Mouse (Mus musculus): ENCODE measurements at regions not wholly inside any gene's neighbourhood (a gene's known extent, or its start where the extent isn't known, plus 50 kb on each side); places are given as distances from the start of the nearest gene placed in this dataset.

DNA sequence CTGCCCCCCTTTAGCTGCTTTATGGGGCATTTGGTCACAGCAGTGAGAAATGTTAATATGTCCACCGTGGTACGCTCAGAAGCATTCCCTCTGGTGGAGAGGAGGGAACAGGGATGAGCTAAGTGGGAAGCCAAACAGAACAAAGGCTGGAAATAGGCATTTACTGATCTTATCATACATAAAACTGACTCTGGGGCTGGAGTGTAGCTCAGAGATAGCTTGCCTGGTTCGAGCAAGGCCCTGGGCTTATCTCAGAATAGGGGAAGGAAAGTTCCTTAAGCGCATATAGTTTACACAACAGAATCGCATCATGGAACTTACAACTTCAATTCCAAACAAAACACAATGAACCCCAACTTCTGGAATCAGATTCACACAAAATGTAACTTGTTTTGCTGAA, 81.5 kb upstream of the H2afz start:
- no peak for TF ChIP-seq POLR2A (IDR thresholded peaks at IDR 0.05; ENCODE audit: borderline replicate concordance, extremely low read depth, insufficient read depth, insufficient read length)
- Histone ChIP-seq H3K27ac (replicated peaks; ENCODE audit: low read depth, low read length) (no peak overlapping the region), H3K9ac (ENCODE audit: low read depth, low read length, severe bottlenecking) (no peak overlapping the region), H3K36me3 (ENCODE audit: control insufficient read depth, insufficient read depth, low read length) (no peaks in the 10 kb centered on the region), H3K4me2 (replicated peaks; ENCODE audit: low read depth, low read length, severe bottlenecking) (no peak overlapping the region), H3K9me3 (ENCODE audit: control insufficient read depth, low read length) (no peaks in the 10 kb centered on the region), H3K4me3 (replicated peaks; ENCODE audit: low read length) (no peak overlapping the region), H3K4me1 (ENCODE audit: control insufficient read depth, insufficient read depth, low read length) (no peaks in the 10 kb centered on the region), H3K27me3 (ENCODE audit: control insufficient read depth, insufficient read depth, low read length) (0 out of 2 replicates have a peak, but pooled peaks cover 12% of the 10 kb centered on the region)
- ATAC-seq (ENCODE audit: low FRiP score, low read depth) = no peak
- 69% methylated on average over 5 of the region's 5 CpGs for WGBS
- no peak for DNase-seq (ENCODE audit: low spot score)

GRCm38 (mm10) chr3:137783937-137784911, 80.1 kb upstream of the H2afz start:
- Histone ChIP-seq H3K4me2 (replicated peaks; ENCODE audit: low read depth, low read length, severe bottlenecking) (no peak overlapping the region), H3K36me3 (ENCODE audit: control insufficient read depth, insufficient read depth, low read length) (no peaks in the 10 kb centered on the region), H3K27ac (replicated peaks; ENCODE audit: low read depth, low read length) (no peak overlapping the region), H3K9ac (ENCODE audit: low read depth, low read length, severe bottlenecking) (no peak overlapping the region), H3K27me3 (ENCODE audit: control insufficient read depth, insufficient read depth, low read length) (0 out of 2 replicates have a peak, but pooled peaks cover 5% of the 10 kb centered on the region), H3K4me1 (ENCODE audit: control insufficient read depth, insufficient read depth, low read length) (no peaks in the 10 kb centered on the region), H3K4me3 (replicated peaks; ENCODE audit: low read length) (no peak overlapping the region), H3K9me3 (ENCODE audit: control insufficient read depth, low read length) (no peaks in the 10 kb centered on the region)
- no peak for TF ChIP-seq POLR2A (IDR thresholded peaks at IDR 0.05; ENCODE audit: borderline replicate concordance, extremely low read depth, insufficient read depth, insufficient read length)
- 49% methylated on average over 7 of the region's 7 CpGs for WGBS
- ATAC-seq (ENCODE audit: low FRiP score, low read depth) = no peak
- DNase-seq (ENCODE audit: low spot score) = no peak

GRCm38 (mm10) chr3:137785224-137785623, 79.1 kb upstream of the H2afz start:
- DNase-seq (ENCODE audit: low spot score) = peak; percentile 42
- no peaks in the 10 kb centered on the region for H3K27me3 ChIP-seq (ENCODE audit: control insufficient read depth, insufficient read depth, low read length)

DNA sequence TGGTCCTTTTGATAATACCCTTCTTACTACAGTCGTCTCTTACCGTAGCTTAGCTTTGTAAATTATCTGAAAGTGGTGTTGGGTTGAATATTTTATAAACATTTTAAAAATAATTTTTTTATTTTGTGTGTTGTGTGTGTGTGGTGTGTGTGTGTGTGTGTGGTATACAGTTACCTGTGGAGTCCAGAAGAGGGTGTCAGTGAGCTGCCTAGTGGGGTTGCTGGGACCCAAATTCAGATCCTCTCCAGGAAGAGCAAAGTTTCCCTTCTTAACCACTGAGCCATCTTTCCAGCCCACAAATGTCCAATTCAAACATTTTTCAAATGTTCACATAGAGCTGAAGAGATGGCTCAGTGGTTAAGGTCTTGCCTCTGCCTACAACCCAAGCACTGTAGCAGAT, 78.4 kb upstream of the H2afz start:
- H3K27ac ChIP-seq (replicated peaks; ENCODE audit: low read depth, low read length) = no peak overlapping the region
- ATAC-seq (ENCODE audit: low FRiP score, low read depth) = no peak
- no peak overlapping the region for H3K9ac ChIP-seq (ENCODE audit: low read depth, low read length, severe bottlenecking)
- H3K4me1 ChIP-seq (ENCODE audit: control insufficient read depth, insufficient read depth, low read length) = no peaks in the 10 kb centered on the region
- TF ChIP-seq POLR2A (IDR thresholded peaks at IDR 0.05; ENCODE audit: borderline replicate concordance, extremely low read depth, insufficient read depth, insufficient read length) = no peak
- no peaks in the 10 kb centered on the region for H3K9me3 ChIP-seq (ENCODE audit: control insufficient read depth, low read length)
- no peak for DNase-seq (ENCODE audit: low spot score)
- no peaks in the 10 kb centered on the region for H3K36me3 ChIP-seq (ENCODE audit: control insufficient read depth, insufficient read depth, low read length)
- H3K4me2 ChIP-seq (replicated peaks; ENCODE audit: low read depth, low read length, severe bottlenecking) = no peak overlapping the region
- H3K27me3 ChIP-seq (ENCODE audit: control insufficient read depth, insufficient read depth, low read length) = no peaks in the 10 kb centered on the region
- WGBS = 92% methylated on average over 2 of the region's 2 CpGs
- H3K4me3 ChIP-seq (replicated peaks; ENCODE audit: low read length) = no peak overlapping the region

More at GRCm38 (mm10) chr3:137785224-137785623, 79.1 kb upstream of the H2afz start:
- no peak for ATAC-seq (ENCODE audit: low FRiP score, low read depth)
- Histone ChIP-seq H3K9me3 (ENCODE audit: control insufficient read depth, low read length) (no peaks in the 10 kb centered on the region), H3K4me2 (replicated peaks; ENCODE audit: low read depth, low read length, severe bottlenecking) (no peak overlapping the region), H3K4me3 (replicated peaks; ENCODE audit: low read length) (no peak overlapping the region), H3K27ac (replicated peaks; ENCODE audit: low read depth, low read length) (no peak overlapping the region), H3K9ac (ENCODE audit: low read depth, low read length, severe bottlenecking) (no peak overlapping the region), H3K36me3 (ENCODE audit: control insufficient read depth, insufficient read depth, low read length) (no peaks in the 10 kb centered on the region), H3K4me1 (ENCODE audit: control insufficient read depth, insufficient read depth, low read length) (no peaks in the 10 kb centered on the region)
- no peak for TF ChIP-seq POLR2A (IDR thresholded peaks at IDR 0.05; ENCODE audit: borderline replicate concordance, extremely low read depth, insufficient read depth, insufficient read length)
- 54% methylated on average over 7 of the region's 7 CpGs for WGBS

GRCm38 (mm10) chr3:137789671-137790070, 74.6 kb upstream of the H2afz start:
- Histone ChIP-seq H3K36me3 (ENCODE audit: control insufficient read depth, insufficient read depth, low read length) (no peaks in the 10 kb centered on the region), H3K4me1 (ENCODE audit: control insufficient read depth, insufficient read depth, low read length) (no peaks in the 10 kb centered on the region), H3K9me3 (ENCODE audit: control insufficient read depth, low read length) (no peaks in the 10 kb centered on the region), H3K4me3 (replicated peaks; ENCODE audit: low read length) (no peak overlapping the region), H3K27ac (replicated peaks; ENCODE audit: low read depth, low read length) (no peak overlapping the region), H3K27me3 (ENCODE audit: control insufficient read depth, insufficient read depth, low read length) (no peaks in the 10 kb centered on the region), H3K4me2 (replicated peaks; ENCODE audit: low read depth, low read length, severe bottlenecking) (no peak overlapping the region), H3K9ac (ENCODE audit: low read depth, low read length, severe bottlenecking) (no peak overlapping the region)
- no peak for TF ChIP-seq POLR2A (IDR thresholded peaks at IDR 0.05; ENCODE audit: borderline replicate concordance, extremely low read depth, insufficient read depth, insufficient read length)
- WGBS = 67% methylated on average over 6 of the region's 6 CpGs
- ATAC-seq (ENCODE audit: low FRiP score, low read depth) (no peak), DNase-seq (ENCODE audit: low spot score) (no peak)
